Mouse (Mus musculus) forebrain, embryonic 10.5 days (tissue): Measurements from ENCODE around the gene Rps2. TPM values are rescaled to one million over a fixed set of nuclear protein-coding genes. Genes with fewer than 3 reads are reported as not detected.
"Not testable (repeated sequence)": the region's sequence is repeated elsewhere in the genome, so short reads cannot be mapped to it uniquely, and the experiment has no call there.

ENCODE experiments used
- DNase-seq: peaks from one replicate; pipeline ENCODE4 v3.0.0-alpha.2; 2017; ENCODE audit warnings: low spot score; ENCODE audit errors: extremely low spot score
- H3K27ac ChIP-seq: fragments of 300-500 bp; sonication (generic); 2 replicates; pipeline ENCODE4 v1.5.1; 2016; ENCODE audit warnings: mild to moderate bottlenecking
- H3K27me3 ChIP-seq: fragments of 300-500 bp; sonication (generic); 2 replicates; pipeline ENCODE4 v1.6.1; 2016; ENCODE audit warnings: mild to moderate bottlenecking; ENCODE audit not compliant: poor library complexity, severe bottlenecking
- H3K36me3 ChIP-seq: fragments of 300-500 bp; sonication (generic); replicated peaks from 2 replicates; pipeline ENCODE4 v1.6.1; 2016; ENCODE audit warnings: mild to moderate bottlenecking, moderate library complexity
- H3K4me1 ChIP-seq: fragments of 300-500 bp; sonication (generic); 2 replicates; pipeline ENCODE4 v1.6.1; 2016
- H3K4me3 ChIP-seq: fragments of 300-500 bp; sonication (generic); 2 replicates; pipeline ENCODE4 v1.5.1; 2016; ENCODE audit warnings: mild to moderate bottlenecking, moderate library complexity
- H3K9me3 ChIP-seq: fragments of 300-500 bp; sonication (generic); 2 replicates; pipeline ENCODE4 v1.6.1; 2016; ENCODE audit warnings: mild to moderate bottlenecking, moderate library complexity
- WGBS: fragments of 180-500 bp; shearing (Covaris S2); methylation state at CpG from one replicate; pipeline ENCODE4 v1.1.7; 2016; 5-methylcytosine and 5-hydroxymethylcytosine counted together
- polyA plus RNA-seq: library from polyadenylated mRNA; unstranded; fragments of >200 nt; fragmentation: Nextera tagmentation; extraction: Ambion mirVana; gene quantifications from 2 replicates; pipeline ENCODE4 v1.2.1, GENCODE M21; 2016

The Rps2 gene
- 1,888 and 1,960 TPM in 2 replicates for polyA plus RNA-seq

GRCm38 (mm10) chr17:24717943-24718342, at the start of gene Rps2, which contains the start of gene Rnf151:
Gene Rps2, plus strand, starts transcription at chr17:24718116.
Gene Rnf151, minus strand, starts transcription at chr17:24718063.
- peaks cover 38% of the 10 kb centered on the region for H3K4me1 ChIP-seq
- peak within 1 kb of the TSS; percentile 91 for H3K4me3 ChIP-seq
- WGBS, result 72% methylated on average over 4 of the region's 4 CpGs

DNA sequence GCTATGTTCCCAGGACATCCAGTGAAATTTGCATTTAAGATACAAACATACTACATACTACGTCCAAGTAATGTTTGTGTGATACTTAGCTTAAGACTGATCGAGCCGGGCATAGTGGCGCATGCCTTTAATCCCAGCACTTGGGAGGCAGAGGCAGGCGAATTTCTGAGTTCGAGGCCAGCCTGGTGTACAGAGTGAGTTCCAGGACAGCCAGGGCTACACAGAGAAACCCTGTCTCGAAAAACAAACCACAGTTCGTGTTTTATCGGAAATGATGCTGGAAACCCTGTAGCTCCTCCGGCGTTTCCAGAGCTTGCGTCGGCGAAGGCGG, 48.7 kb upstream of the Rps2 start:
- not testable (repeated sequence) for H3K27me3 ChIP-seq, H3K9me3 ChIP-seq, DNase-seq
- H3K4me3 ChIP-seq, result peak overlapping the region; percentile 100
- peaks cover 13% of the 10 kb centered on the region for H3K36me3 ChIP-seq
- peak overlapping the region; percentile 96 for H3K27ac ChIP-seq
- H3K4me1 ChIP-seq, result peaks cover 44% of the 10 kb centered on the region
- WGBS, result 12% methylated on average over 15 of the region's 15 CpGs

More at GRCm38 (mm10) chr17:24717943-24718342, at the start of gene Rps2, which contains the start of gene Rnf151:
- Histone ChIP-seq H3K36me3 (peaks cover 63% of the 10 kb centered on the region), H3K9me3 (no peaks in the 10 kb centered on the region), H3K27ac (peak within 1 kb of the TSS; percentile 93), H3K27me3 (no peaks in the 10 kb centered on the region)
- no peak for DNase-seq

GRCm38 (mm10) chr17:24669545-24670245, 48.2 kb upstream of the Rps2 start, which contains the start of gene Zfp598:
Gene Zfp598, plus strand, starts transcription at chr17:24669687.
- Histone ChIP-seq H3K36me3 (peaks cover 13% of the 10 kb centered on the region), H3K9me3 (no peaks in the 10 kb centered on the region), H3K4me3 (peak within 1 kb of the TSS; percentile 100), H3K27me3 (no peaks in the 10 kb centered on the region), H3K27ac (peak within 1 kb of the TSS; percentile 96), H3K4me1 (peaks cover 44% of the 10 kb centered on the region)
- under 1% methylated on average over 80 of the region's 80 CpGs for WGBS
- DNase-seq, result peak; percentile 93

DNA sequence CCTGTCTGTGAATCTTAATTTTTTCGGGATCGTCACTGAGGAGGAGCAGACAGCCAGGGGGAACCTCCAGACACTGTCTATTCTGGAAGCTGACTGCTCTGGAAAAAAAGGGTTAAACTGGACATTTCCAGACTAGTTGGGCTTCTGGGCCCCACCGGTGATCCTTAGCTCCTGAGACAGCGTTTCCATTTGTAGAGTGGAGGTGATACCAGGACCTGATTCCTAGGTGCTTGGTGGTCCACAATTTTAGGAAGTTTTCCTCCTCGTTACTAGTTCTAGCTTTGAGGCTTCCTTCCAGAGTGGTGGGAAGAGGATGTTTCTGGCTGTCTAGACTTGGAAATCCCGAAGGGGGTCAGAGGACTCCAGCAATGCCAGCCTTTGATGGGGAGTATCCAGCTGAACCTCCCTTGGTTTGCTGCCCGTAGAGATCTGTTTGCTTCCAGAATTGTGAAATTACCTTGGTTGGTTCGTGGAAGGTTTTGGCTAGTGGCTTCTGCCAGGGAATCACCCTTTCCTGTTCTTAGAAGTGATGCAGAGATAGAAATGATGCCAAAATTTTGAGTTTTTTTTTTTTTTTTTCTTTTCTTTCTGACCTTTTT, 47.6 kb upstream of the Rps2 start:
- H3K4me1 ChIP-seq, result peaks cover 44% of the 10 kb centered on the region
- no peaks in the 10 kb centered on the region for H3K27me3 ChIP-seq
- peaks cover 13% of the 10 kb centered on the region for H3K36me3 ChIP-seq
- peak overlapping the region; percentile 96 for H3K27ac ChIP-seq
- no peak for DNase-seq
- H3K4me3 ChIP-seq, result peak overlapping the region; percentile 100
- no peaks in the 10 kb centered on the region for H3K9me3 ChIP-seq
- 16% methylated on average over 8 of the region's 8 CpGs for WGBS

DNA sequence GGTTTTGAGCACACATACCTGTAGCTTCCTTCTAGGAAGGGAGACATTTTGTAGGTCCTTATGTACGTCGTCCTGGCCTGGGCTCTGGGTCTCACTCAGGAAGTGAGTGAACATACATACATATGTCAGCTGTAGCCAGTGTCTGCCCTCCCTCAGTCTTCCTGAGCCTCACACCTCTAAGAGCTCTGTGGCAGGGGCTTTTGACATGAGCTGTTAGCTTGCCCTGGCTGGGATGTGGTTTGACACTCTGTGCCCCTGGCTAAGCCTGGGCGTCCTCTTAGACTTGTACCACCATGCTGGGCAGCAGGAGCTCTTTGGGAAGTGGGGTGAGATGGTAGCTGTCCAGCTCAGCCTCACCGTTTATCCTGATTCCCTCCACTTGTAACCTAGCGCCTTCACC, 46.6 kb upstream of the Rps2 start:
- Histone ChIP-seq H3K27ac (no peak overlapping the region), H3K4me3 (peak overlapping the region; percentile 100), H3K9me3 (no peaks in the 10 kb centered on the region), H3K27me3 (no peaks in the 10 kb centered on the region), H3K4me1 (peaks cover 44% of the 10 kb centered on the region), H3K36me3 (peaks cover 14% of the 10 kb centered on the region)
- no peak for DNase-seq
- 73% methylated on average over 5 of the region's 5 CpGs for WGBS

GRCm38 (mm10) chr17:24672141-24672540, 45.8 kb upstream of the Rps2 start:
- 34% methylated on average over 5 of the region's 5 CpGs for WGBS
- no peak overlapping the region for H3K27ac ChIP-seq
- H3K36me3 ChIP-seq, result peaks cover 22% of the 10 kb centered on the region
- no peak for DNase-seq
- peak overlapping the region; percentile 32; the same call in 1 of the 2 replicates for H3K4me3 ChIP-seq
- H3K9me3 ChIP-seq, result no peaks in the 10 kb centered on the region
- H3K27me3 ChIP-seq, result no peaks in the 10 kb centered on the region
- peaks cover 44% of the 10 kb centered on the region for H3K4me1 ChIP-seq

GRCm38 (mm10) chr17:24674277-24674676, 43.6 kb upstream of the Rps2 start:
- no peak for DNase-seq
- WGBS, result 93% methylated on average over 7 of the region's 7 CpGs

DNA sequence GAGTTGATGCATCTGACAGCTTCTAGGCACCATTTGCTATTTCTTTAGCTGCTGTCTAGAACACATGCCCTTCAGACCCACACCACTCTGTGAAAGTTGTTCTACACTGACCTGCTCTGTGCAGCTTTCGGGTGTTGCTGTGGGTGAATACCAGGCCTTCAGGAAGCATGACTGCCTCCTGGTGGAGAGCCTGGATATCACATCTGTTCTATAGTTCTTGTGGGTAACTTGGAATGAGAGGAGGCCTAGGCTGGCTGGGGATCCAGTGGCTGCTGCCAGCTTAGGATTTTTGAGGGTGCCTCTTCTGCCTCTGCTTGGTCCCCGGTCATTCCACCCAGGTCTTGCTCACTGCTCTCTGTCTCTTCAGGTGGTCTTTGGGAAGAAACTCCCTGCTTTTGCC, 41.7 kb upstream of the Rps2 start:
- Histone ChIP-seq H3K27ac (no peak overlapping the region), H3K4me1 (peaks cover 23% of the 10 kb centered on the region), H3K9me3 (no peaks in the 10 kb centered on the region), H3K4me3 (no peak overlapping the region), H3K36me3 (peaks cover 63% of the 10 kb centered on the region), H3K27me3 (no peaks in the 10 kb centered on the region)
- peak; percentile 63 for DNase-seq
- WGBS, result 61% methylated on average over 2 of the region's 2 CpGs

More at GRCm38 (mm10) chr17:24674277-24674676, 43.6 kb upstream of the Rps2 start:
- Histone ChIP-seq H3K36me3 (peaks cover 44% of the 10 kb centered on the region), H3K27ac (no peak overlapping the region), H3K27me3 (no peaks in the 10 kb centered on the region), H3K4me3 (no peak overlapping the region), H3K9me3 (no peaks in the 10 kb centered on the region), H3K4me1 (peaks cover 35% of the 10 kb centered on the region)

- H3K36me3 ChIP-seq, result peaks cover 70% of the 10 kb centered on the region
- H3K4me3 ChIP-seq, result no peak overlapping the region
- no peak overlapping the region for H3K27ac ChIP-seq
- no peaks in the 10 kb centered on the region for H3K27me3 ChIP-seq
- DNase-seq, result no peak
- no peaks in the 10 kb centered on the region for H3K9me3 ChIP-seq
- WGBS, result 96% methylated on average over 5 of the region's 5 CpGs
- H3K4me1 ChIP-seq, result peaks cover 16% of the 10 kb centered on the region
These were observed 41.0 kb upstream of the Rps2 start for GRCm38 (mm10) chr17:24676877-24677276.

DNA sequence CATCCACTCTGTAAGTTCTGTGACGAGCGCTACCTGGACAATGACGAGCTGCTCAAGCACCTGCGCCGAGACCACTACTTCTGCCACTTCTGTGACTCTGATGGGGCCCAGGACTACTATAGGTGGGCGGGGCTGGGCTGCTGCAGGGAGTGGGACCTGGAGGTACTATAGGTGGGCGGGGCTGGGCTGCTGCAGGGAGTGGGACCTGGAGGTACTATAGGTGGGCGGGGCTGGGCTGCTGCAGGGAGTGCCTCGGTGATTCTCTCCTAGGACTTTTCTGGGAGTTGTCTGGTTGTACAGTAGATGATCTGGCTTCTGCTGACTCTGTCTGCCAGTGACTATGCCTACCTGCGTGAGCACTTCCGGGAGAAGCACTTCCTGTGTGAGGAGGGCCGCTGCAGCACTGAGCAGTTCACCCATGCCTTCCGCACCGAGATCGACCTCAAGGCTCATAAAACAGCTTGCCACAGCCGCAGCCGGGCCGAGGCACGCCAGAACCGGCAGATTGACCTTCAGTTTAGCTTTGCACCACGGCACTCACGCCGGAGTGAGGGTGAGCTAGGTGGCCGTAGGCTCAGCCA, 40.3 kb upstream of the Rps2 start:
- peaks cover 9% of the 10 kb centered on the region for H3K4me1 ChIP-seq
- H3K9me3 ChIP-seq, result no peaks in the 10 kb centered on the region
- H3K27me3 ChIP-seq, result no peaks in the 10 kb centered on the region
- no peak overlapping the region for H3K27ac ChIP-seq
- H3K4me3 ChIP-seq, result no peak overlapping the region
- 92% methylated on average over 24 of the region's 24 CpGs for WGBS
- peaks cover 75% of the 10 kb centered on the region for H3K36me3 ChIP-seq
- DNase-seq, result no peak

GRCm38 (mm10) chr17:24686514-24686913, 31.4 kb upstream of the Rps2 start:
- Histone ChIP-seq H3K27ac (no peak overlapping the region), H3K4me3 (peak overlapping the region; percentile 35), H3K36me3 (peaks cover 16% of the 10 kb centered on the region), H3K4me1 (peaks cover 32% of the 10 kb centered on the region), H3K27me3 (peaks cover 60% of the 10 kb centered on the region), H3K9me3 (no peaks in the 10 kb centered on the region)
- no peak for DNase-seq
- 25% methylated on average over 16 of the region's 16 CpGs for WGBS

DNA sequence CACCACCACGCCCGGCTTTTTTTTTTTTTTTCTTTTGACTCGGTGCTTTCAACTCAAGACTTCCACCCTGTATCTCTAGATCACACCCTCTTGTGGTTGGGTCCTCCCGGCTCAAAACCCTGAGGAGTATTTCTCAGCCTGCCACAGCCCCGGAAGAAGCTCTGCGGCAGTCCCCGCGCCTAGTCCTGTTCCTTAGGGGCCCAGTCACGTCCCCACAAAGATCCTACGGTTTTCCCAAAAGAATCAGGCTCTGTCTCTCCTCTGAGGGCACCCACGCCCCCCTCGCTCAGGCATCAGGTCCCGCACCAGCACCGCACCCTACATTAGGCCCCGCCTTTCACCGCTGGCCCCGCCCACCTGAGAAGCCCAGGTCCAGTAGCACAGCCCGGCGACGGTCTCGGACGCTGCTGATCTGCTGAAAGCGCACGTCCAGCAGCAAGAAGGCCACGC, 30.7 kb upstream of the Rps2 start:
- Histone ChIP-seq H3K27ac (0 out of 2 replicates have a peak overlapping the region, but pooled peaks have one; percentile 35), H3K9me3 (no peaks in the 10 kb centered on the region), H3K4me1 (peaks cover 32% of the 10 kb centered on the region), H3K4me3 (peak overlapping the region; percentile 44), H3K27me3 (peaks cover 66% of the 10 kb centered on the region), H3K36me3 (peaks cover 13% of the 10 kb centered on the region)
- DNase-seq, result no peak
- 2% methylated on average over 25 of the region's 25 CpGs for WGBS

- H3K4me1 ChIP-seq, result peaks cover 32% of the 10 kb centered on the region
- H3K36me3 ChIP-seq, result peaks cover 13% of the 10 kb centered on the region
- peaks cover 68% of the 10 kb centered on the region for H3K27me3 ChIP-seq
- 0 out of 2 replicates have a peak overlapping the region, but pooled peaks have one; percentile 35 for H3K27ac ChIP-seq
- DNase-seq, result no peak
- peak overlapping the region; percentile 44 for H3K4me3 ChIP-seq
- no peaks in the 10 kb centered on the region for H3K9me3 ChIP-seq
- WGBS, result 18% methylated on average over 23 of the region's 23 CpGs
These were observed 30.3 kb upstream of the Rps2 start for GRCm38 (mm10) chr17:24687599-24687998.
